Mouse (Mus musculus) cortical plate, adult 2 months (tissue): Measurements from ENCODE around the gene Srrm3.

ENCODE experiments used
- CTCF ChIP-seq: fragments of 200-500 bp; IDR thresholded peaks from 2 replicates; pipeline ENCODE4 v1.5.1; 2011; ENCODE audit warnings: mild to moderate bottlenecking, control low read depth, low read length; ENCODE audit not compliant: insufficient read depth; ENCODE audit errors: extremely low read depth
- POLR2A ChIP-seq: fragments of 200-500 bp; IDR thresholded peaks from 2 replicates; pipeline ENCODE4 v1.6.1; 2011; ENCODE audit warnings: mild to moderate bottlenecking, low read length, control low read depth; ENCODE audit not compliant: insufficient read depth; ENCODE audit errors: extremely low read depth

- TF ChIP-seq POLR2A (no peak), CTCF (no peak)
Measured at GRCm38 (mm10) chr5:135826225-135826624, 19.5 kb downstream of the Srrm3 start.
